Mouse (Mus musculus) MEL (cell line): ENCODE data around the gene Cldn5. TPM values are rescaled to one million over a fixed set of nuclear protein-coding genes. Genes with fewer than 3 reads are reported as not detected.

Source experiments
- DNase-seq: peaks from one replicate; pipeline ENCODE4 v3.0.0; 2011; ENCODE audit warnings: low read depth, low spot score
- H3K27ac ChIP-seq: 2 replicates; pipeline ENCODE4 v1.5.1; 2012; ENCODE audit warnings: low read depth, mild to moderate bottlenecking, control low read depth, low read length, moderate library complexity; ENCODE audit not compliant: control insufficient read depth
- H3K27me3 ChIP-seq, 2 experiments: fragments of 150-350 bp in 1 of 2; sonication (generic) in 1 of 2; 2 replicates each; pipeline ENCODE4 v1.6.1; 2012; ENCODE audit warnings: low read length in 2 of 2, mild to moderate bottlenecking in 2 of 2, improper control_type of control experiment in 1 of 2, moderate library complexity in 1 of 2; ENCODE audit not compliant: insufficient read depth in 2 of 2, control insufficient read depth in 1 of 2
- H3K36me3 ChIP-seq, 2 experiments: 2 replicates each; pipeline ENCODE4 v1.6.1; 2012 to 2014; ENCODE audit warnings: low read length in 2 of 2, improper control_type of control experiment in 1 of 2, inconsistent platforms in 1 of 2, mild to moderate bottlenecking in 1 of 2; ENCODE audit not compliant: insufficient read depth in 2 of 2, control insufficient read depth in 1 of 2
- H3K4me1 ChIP-seq, 2 experiments: fragments of 150-350 bp in 1 of 2; sonication (generic) in 1 of 2; 2 replicates each; pipeline ENCODE4 v1.6.1; 2012; ENCODE audit warnings: low read length in 2 of 2, improper control_type of control experiment in 1 of 2, mild to moderate bottlenecking in 1 of 2; ENCODE audit not compliant: insufficient read depth in 2 of 2, control insufficient read depth in 1 of 2
- H3K4me3 ChIP-seq, 2 experiments: fragments of 150-350 bp in 1 of 2; sonication (generic) in 1 of 2; 2 replicates each; pipeline ENCODE4 v1.5.1; 2012; ENCODE audit warnings: low read depth in 2 of 2, low read length in 2 of 2, mild to moderate bottlenecking in 2 of 2, moderate library complexity in 2 of 2, control low read depth in 1 of 2, improper control_type of control experiment in 1 of 2; ENCODE audit not compliant: control insufficient read depth in 1 of 2, insufficient read depth in 1 of 2
- H3K79me2 ChIP-seq: 2 replicates; pipeline ENCODE4 v1.6.1; 2012; ENCODE audit warnings: mild to moderate bottlenecking, low read length, moderate library complexity; ENCODE audit not compliant: control insufficient read depth, poor library complexity, insufficient read depth
- H3K9ac ChIP-seq: 2 replicates; pipeline ENCODE4 v1.6.1; 2012; ENCODE audit warnings: low read depth, mild to moderate bottlenecking, control low read depth, low read length, moderate library complexity; ENCODE audit not compliant: control insufficient read depth, poor library complexity, severe bottlenecking
- H3K9me3 ChIP-seq: fragments of 150-350 bp; sonication (generic); replicated peaks from 2 replicates; pipeline ENCODE4 v1.6.1; 2012; ENCODE audit warnings: mild to moderate bottlenecking, low read length, improper control_type of control experiment, moderate library complexity; ENCODE audit not compliant: insufficient read depth
- BHLHE40 ChIP-seq: IDR thresholded peaks from 2 replicates; pipeline ENCODE4 v1.6.1; 2012; ENCODE audit warnings: low read depth, mild to moderate bottlenecking, inconsistent platforms, low read length, improper control_type of control experiment, borderline replicate concordance
- CHD2 ChIP-seq: IDR thresholded peaks from 2 replicates; pipeline ENCODE4 v1.6.1; 2011; ENCODE audit warnings: low read length, improper control_type of control experiment
- CTCF ChIP-seq, 3 experiments: IDR thresholded peaks in 2 of 3; conservative IDR thresholded peaks in 1 of 3; 2 replicates each; pipeline ENCODE4 v1.5.1; 2011 to 2012; ENCODE audit warnings: low read length in 3 of 3, low read depth in 2 of 3, mild to moderate bottlenecking in 2 of 3, improper control_type of control experiment in 1 of 3, inconsistent platforms in 1 of 3, mixed read lengths in 1 of 3, moderate library complexity in 1 of 3; ENCODE audit not compliant: control insufficient read depth in 1 of 3, insufficient read depth in 1 of 3, poor library complexity in 1 of 3, severe bottlenecking in 1 of 3
- ETS1 ChIP-seq: IDR thresholded peaks from 2 replicates; pipeline ENCODE4 v1.6.1; 2012; ENCODE audit warnings: low read depth, mild to moderate bottlenecking, inconsistent platforms, low read length, improper control_type of control experiment, moderate library complexity
- GABPA ChIP-seq: IDR thresholded peaks from 2 replicates; pipeline ENCODE4 v1.6.1; 2012; ENCODE audit warnings: low read depth, mild to moderate bottlenecking, inconsistent platforms, low read length, improper control_type of control experiment, moderate library complexity
- MAZ ChIP-seq: IDR thresholded peaks from 2 replicates; pipeline ENCODE4 v1.6.1; 2012; ENCODE audit warnings: low read depth, mild to moderate bottlenecking, inconsistent platforms, low read length, improper control_type of control experiment
- POLR2AphosphoS5 ChIP-seq: IDR thresholded peaks from 2 replicates; pipeline ENCODE4 v1.6.1; 2012; ENCODE audit warnings: low read depth, borderline replicate concordance, mild to moderate bottlenecking, inconsistent platforms, low read length, moderate library complexity, mixed read lengths
- RAD21 ChIP-seq: IDR thresholded peaks from 2 replicates; pipeline ENCODE4 v1.6.1; 2011; ENCODE audit warnings: mild to moderate bottlenecking, low read depth, low read length, improper control_type of control experiment
- SIN3A ChIP-seq: IDR thresholded peaks from 2 replicates; pipeline ENCODE4 v1.6.1; 2012; ENCODE audit warnings: low read length, improper control_type of control experiment, inconsistent platforms
- TAL1 ChIP-seq: IDR thresholded peaks from 2 replicates; pipeline ENCODE4 v1.6.1; 2012; ENCODE audit warnings: mild to moderate bottlenecking, inconsistent platforms, low read length, moderate library complexity, mixed read lengths
- TBP ChIP-seq: IDR thresholded peaks from 2 replicates; pipeline ENCODE4 v1.8.0; 2011; ENCODE audit warnings: low read depth, low read length, improper control_type of control experiment
- USF1 ChIP-seq: IDR thresholded peaks from 2 replicates; pipeline ENCODE4 v1.6.1; 2014; ENCODE audit warnings: low read depth, mild to moderate bottlenecking, inconsistent platforms, low read length, improper control_type of control experiment, moderate library complexity
- USF2 ChIP-seq, 2 experiments: IDR thresholded peaks; 2 replicates each; pipeline ENCODE4 v1.6.1; 2011 to 2012; ENCODE audit warnings: improper control_type of control experiment in 2 of 2, low read length in 2 of 2, borderline replicate concordance in 1 of 2, inconsistent platforms in 1 of 2, low read depth in 1 of 2, mild to moderate bottlenecking in 1 of 2; ENCODE audit not compliant: insufficient read depth in 1 of 2
- ZC3H11A ChIP-seq: IDR thresholded peaks from 2 replicates; pipeline ENCODE4 v1.6.1; 2012; ENCODE audit warnings: low read depth, mild to moderate bottlenecking, inconsistent platforms, low read length, improper control_type of control experiment
- ZKSCAN1 ChIP-seq: IDR thresholded peaks from 2 replicates; pipeline ENCODE4 v1.6.1; 2012; ENCODE audit warnings: low read depth, mild to moderate bottlenecking, inconsistent platforms, low read length, improper control_type of control experiment, moderate library complexity
- ZMIZ1 ChIP-seq: IDR thresholded peaks from 2 replicates; pipeline ENCODE4 v1.6.1; 2012; ENCODE audit warnings: low read depth, mild to moderate bottlenecking, inconsistent platforms, low read length, improper control_type of control experiment, moderate library complexity
- ZNF384 ChIP-seq: IDR thresholded peaks from 2 replicates; pipeline ENCODE4 v1.6.1; 2012; ENCODE audit warnings: low read depth, mild to moderate bottlenecking, inconsistent platforms, low read length, improper control_type of control experiment
- polyA plus RNA-seq, 2 experiments: library from polyadenylated mRNA; stranded (reverse) in 1 of 2; unstranded in 1 of 2; fragments of >175 nt in 1 of 2; fragments of >200 nt in 1 of 2; gene quantifications; 2 replicates each; pipeline versions ENCODE4 v1.2.1 to v1.2.4; 2012; ENCODE audit warnings: low replicate concordance in 2 of 2, low read depth in 1 of 2; ENCODE audit not compliant: insufficient read length in 2 of 2, insufficient read depth in 1 of 2, missing spikeins in 1 of 2
- total RNA-seq: library from RNA; depleted of rRNA; stranded (reverse); fragments of 300-350 nt; gene quantifications from 2 replicates; pipeline ENCODE4 v1.2.3, GENCODE M21; 2012; rRNA removed

Gene Cldn5
- total RNA-seq (not detected in 2 replicates), polyA plus RNA-seq (not detected)

DNA sequence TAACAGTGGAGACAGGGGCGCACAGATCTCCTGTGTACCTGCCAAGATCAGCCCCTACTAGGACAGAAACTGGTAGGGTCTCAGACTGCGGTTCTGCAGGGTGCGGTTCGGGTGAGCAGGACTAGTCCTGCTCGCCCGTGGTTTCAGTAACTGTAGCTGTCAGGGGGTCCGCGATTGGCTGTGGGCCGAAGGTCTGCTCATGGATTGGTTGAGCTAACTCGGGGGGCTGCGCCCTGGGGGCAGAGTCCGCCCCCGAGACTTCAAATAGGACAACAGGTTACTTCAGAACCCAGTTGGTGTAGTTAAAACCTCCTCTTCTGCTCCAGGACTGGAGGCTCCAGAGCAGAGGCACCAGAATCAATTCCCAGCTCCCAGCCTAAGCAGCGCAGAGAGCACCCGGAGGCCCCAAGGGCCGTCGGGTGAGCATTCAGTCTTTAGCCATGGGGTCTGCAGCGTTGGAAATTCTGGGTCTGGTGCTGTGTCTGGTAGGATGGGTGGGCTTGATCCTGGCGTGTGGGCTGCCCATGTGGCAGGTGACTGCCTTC is at the start of gene Cldn5:
Gene Cldn5, plus strand, starts transcription at position 292 of the 545 bp plus-strand sequence.
- Histone ChIP-seq H3K27me3 (no peaks in the 10 kb centered on the region), H3K4me1 (no peaks in the 10 kb centered on the region), H3K4me3 (no peak within 1 kb of the TSS), H3K9me3 (no peaks in the 10 kb centered on the region), H3K79me2 (no peaks in the 10 kb centered on the region), H3K9ac (no peak within 1 kb of the TSS), H3K27ac (no peak within 1 kb of the TSS), H3K36me3 (no peaks in the 10 kb centered on the region)
- TF ChIP-seq CHD2 (no peak), POLR2AphosphoS5 (no peak), ZNF384 (no peak), RAD21 (no peak), TAL1 (no peak), GABPA (no peak), USF1 (no peak), USF2 (IDR thresholded peaks at IDR 0.05; ENCODE audit: borderline replicate concordance in 1 of 2, insufficient read depth in 1 of 2, low read depth in 1 of 2, low read length in 2 of 2) (no peak), TBP (no peak), CTCF (IDR thresholded peaks at IDR 0.05 in 2 of 3, conservative IDR thresholded peaks at IDR 0.05 in 1 of 3; ENCODE audit: control insufficient read depth in 1 of 3, insufficient read depth in 1 of 3, low read depth in 2 of 3, low read length in 3 of 3, poor library complexity in 1 of 3, severe bottlenecking in 1 of 3) (no peak), BHLHE40 (no peak), SIN3A (no peak)
- no peak for DNase-seq

DNA sequence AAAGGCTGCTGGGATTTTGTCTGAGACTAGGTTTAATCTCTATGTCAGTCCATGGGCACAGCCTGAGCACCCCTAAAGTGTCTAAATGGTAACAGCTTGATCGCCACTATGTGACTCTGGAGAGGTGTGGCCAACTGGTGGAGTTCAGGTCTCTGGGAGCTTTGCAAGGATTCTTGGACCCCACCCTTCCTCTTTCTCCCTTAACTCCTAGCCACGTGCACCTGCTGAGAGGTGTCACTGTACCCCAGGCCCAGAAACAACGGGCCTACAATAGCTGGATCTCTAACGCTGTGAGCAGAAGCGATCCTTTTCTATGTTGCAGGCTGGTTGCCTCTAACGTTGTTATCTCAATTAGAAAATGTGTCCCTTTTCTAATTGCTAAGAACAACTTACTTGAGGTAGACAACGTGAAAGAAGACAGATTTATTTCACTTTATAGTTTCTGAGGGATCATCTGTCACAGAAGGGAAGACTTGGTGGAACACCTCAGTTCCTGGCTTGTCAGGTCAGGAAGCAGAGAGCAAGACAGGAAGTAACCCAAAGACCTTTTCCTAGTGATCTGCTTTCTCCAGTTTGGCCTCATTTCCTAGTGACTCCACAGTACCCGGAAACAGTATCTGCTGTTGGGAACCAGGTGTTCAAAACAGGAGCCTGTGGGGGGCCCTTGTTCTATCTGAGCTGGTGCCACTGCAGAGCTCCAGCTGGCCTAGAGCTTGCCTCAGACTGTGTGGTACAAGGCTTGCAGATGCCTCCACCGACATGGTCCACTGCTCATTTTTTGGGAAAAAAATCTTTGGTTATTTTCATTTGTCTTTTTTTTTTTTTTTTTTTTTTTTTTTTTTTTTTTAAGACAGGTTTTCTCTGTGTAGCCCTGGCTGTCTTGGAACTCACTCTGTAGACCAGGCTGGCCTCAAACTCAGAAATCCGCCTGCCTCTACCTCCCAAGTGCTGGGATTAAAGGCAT is 48.8 kb upstream of the Cldn5 start:
- H3K9ac ChIP-seq, result no peak overlapping the region
- DNase-seq, result no peak
- H3K36me3 ChIP-seq, result no peaks in the 10 kb centered on the region
- H3K27ac ChIP-seq, result no peak overlapping the region
- TF ChIP-seq ETS1 (no peak), ZMIZ1 (no peak), GABPA (no peak), MAZ (no peak), ZC3H11A (no peak), ZKSCAN1 (no peak)
- H3K27me3 ChIP-seq, result no peaks in the 10 kb centered on the region; a peak in 3 of 4 replicates
- no peaks in the 10 kb centered on the region for H3K79me2 ChIP-seq
- no peaks in the 10 kb centered on the region for H3K9me3 ChIP-seq
- no peak overlapping the region for H3K4me3 ChIP-seq
- no peaks in the 10 kb centered on the region for H3K4me1 ChIP-seq
